Mouse (Mus musculus) adrenal gland, adult 18-20 months (tissue): ENCODE measurements around the gene Tmem179b. TPM values are rescaled to one million over a fixed set of nuclear protein-coding genes. Genes with fewer than 3 reads are reported as not detected.

ENCODE experiments used
- DNase-seq, 2 experiments: peaks; one replicate each; pipeline ENCODE4 v3.0.0; 2021 to 2022; ENCODE audit warnings: low spot score in 2 of 2
- long read RNA-seq, 2 experiments: library from polyadenylated mRNA; stranded (forward); transcript quantifications; one replicate each; pipeline ENCODE4 v2.0.0; 2021
- total RNA-seq, 2 experiments: library from RNA; stranded (reverse); gene quantifications; 1 replicate in 1 of 2; 2 replicates in 1 of 2; pipeline ENCODE4 v1.2.3; 2021

Tmem179b gene
- total RNA-seq: 10 to 100 TPM; 41.4 to 51.7 TPM
- long read RNA-seq, experiment 1, transcript Tmem179b-201 (5 exons, 818 nt): major isoform, 7 of 18 reads
- long read RNA-seq, experiment 1, partial matches to known transcripts: 2 of 18 reads
- long read RNA-seq, experiment 1, other reads (novel, unspliced or antisense): 5 of 18 reads
- long read RNA-seq, experiment 2, transcript Tmem179b-201 (5 exons, 818 nt): major isoform, 19 of 56 reads
- long read RNA-seq, experiment 2, transcript Tmem179b-203 (5 exons, 775 nt): minor isoform, 10 of 56 reads
- long read RNA-seq, experiment 2, partial matches to known transcripts: 4 of 56 reads
- long read RNA-seq, experiment 2, other reads (novel, unspliced or antisense): 19 of 56 reads

- peak; percentile 96 to 98 for DNase-seq
Measured at GRCm38 (mm10) chr19:8774086-8774835, at the start of gene Tmem179b. Gene Tmem179b, minus strand, starts transcription at chr19:8774467.

GRCm38 (mm10) chr19:8822696-8823095, 48.4 kb upstream of the Tmem179b start:
- DNase-seq: no peak

- no peak for DNase-seq
Measured at GRCm38 (mm10) chr19:8821146-8821545, 46.9 kb upstream of the Tmem179b start.

- no peak for DNase-seq
Measured at GRCm38 (mm10) chr19:8820424-8820956, 46.2 kb upstream of the Tmem179b start.

- DNase-seq: peak; percentile 93 to 95
Measured at GRCm38 (mm10) chr19:8819596-8820423, 45.5 kb upstream of the Tmem179b start, which contains the start of gene Hnrnpul2. Gene Hnrnpul2, plus strand, starts transcription at chr19:8820010.

GRCm38 (mm10) chr19:8818801-8819595, 44.7 kb upstream of the Tmem179b start, which contains the start of gene Ttc9c:
Gene Ttc9c, minus strand, starts transcription at chr19:8819333.
- DNase-seq: peak; percentile 84 to 87

GRCm38 (mm10) chr19:8818301-8818798, 44.1 kb upstream of the Tmem179b start:
- DNase-seq: no peak

DNA sequence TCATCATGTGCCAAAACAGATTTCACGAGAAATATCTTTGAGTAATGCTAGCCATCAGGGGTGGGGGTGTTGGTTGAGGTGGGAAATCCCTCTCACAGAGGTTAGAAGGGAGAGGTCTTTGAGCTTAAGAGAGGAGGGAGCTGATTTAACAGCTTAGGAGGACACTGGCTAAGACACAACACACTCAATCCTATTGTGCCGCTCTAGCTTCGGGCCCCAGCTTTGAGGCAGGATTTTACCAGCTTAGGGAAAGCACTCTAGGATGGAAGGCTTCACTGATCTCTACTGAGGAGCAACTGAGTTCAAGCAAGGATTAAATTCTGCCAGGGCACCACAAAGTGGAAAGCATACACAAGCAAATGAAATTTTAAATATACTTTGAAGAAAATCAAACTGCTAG, 42.7 kb upstream of the Tmem179b start:
- DNase-seq: no peak

DNA sequence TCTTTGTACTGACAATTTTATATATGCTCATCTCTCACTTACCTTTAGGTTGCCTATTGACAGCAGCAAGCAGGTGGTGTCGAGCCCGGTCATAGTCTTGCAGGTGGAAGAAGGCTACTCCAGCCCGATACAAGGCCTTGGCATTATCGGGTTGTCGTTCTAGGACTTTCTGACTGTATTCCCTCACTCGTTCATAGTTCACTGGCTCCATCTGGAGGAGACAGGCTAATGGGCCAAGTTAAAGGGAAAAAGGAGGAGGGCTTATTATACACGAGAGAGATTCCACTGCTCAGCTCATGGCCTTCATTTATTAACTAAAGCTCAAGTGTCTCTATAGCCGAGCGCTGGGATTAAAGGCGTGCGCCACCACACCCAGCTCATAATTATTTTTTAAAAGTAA, 41.5 kb upstream of the Tmem179b start:
- DNase-seq: no peak

DNA sequence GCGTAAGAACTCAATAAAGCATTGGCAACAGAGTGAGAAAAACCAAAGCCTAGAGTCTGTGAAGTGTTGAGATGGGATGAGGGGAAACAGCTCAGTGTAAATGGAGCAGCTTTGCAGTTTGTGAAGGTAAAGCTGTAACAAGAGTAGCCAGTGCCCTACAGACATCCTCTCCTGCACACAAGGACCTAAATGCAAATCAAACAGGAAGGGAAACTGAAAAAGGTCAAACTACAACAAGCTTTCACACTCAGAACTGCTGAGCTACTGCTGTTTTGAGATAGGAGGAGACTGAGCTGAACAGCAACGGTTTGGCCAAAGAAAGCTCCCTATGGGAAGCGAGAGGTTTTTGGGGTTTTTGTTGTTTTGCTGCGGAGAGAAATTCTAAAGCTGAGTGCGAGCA, 32.5 kb upstream of the Tmem179b start:
- DNase-seq: no peak

DNA sequence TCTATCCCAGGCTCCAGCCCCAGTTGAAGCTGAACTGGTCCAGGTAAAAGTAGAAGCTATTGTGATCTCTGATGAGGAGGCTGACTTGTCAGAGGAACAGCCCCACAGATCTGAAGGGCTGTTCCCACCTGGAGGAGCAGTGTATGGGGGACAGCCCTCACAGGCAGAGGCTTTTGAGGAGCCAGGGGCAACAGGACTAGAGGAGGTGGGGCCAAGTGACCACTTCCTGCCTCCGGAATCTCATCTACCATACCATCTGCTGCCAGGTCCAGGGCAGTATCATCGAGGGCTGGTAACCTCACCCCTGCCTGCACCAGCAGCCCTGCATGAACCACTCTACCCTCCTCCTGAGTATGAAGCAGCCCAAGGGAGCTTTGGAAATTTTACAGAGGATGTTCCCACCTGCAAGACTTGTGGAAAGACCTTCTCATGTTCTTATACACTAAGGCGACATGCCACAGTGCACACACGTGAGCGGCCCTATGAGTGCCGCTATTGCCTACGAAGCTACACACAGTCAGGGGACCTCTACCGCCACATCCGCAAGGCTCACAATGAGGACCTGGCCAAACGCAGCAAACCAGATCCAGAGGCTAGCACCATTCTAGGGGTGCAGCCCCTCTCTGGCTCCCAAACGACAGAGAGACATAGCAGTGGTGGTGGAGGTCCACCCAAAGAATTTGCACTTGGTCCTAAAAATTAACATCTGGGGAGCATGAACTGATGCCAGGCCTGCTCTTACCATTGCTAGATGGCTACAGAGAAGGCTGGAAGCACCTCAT, 29.8 kb upstream of the Tmem179b start:
- no peak for DNase-seq

- DNase-seq: no peak
Measured at GRCm38 (mm10) chr19:8803204-8803780, 29.0 kb upstream of the Tmem179b start.

DNA sequence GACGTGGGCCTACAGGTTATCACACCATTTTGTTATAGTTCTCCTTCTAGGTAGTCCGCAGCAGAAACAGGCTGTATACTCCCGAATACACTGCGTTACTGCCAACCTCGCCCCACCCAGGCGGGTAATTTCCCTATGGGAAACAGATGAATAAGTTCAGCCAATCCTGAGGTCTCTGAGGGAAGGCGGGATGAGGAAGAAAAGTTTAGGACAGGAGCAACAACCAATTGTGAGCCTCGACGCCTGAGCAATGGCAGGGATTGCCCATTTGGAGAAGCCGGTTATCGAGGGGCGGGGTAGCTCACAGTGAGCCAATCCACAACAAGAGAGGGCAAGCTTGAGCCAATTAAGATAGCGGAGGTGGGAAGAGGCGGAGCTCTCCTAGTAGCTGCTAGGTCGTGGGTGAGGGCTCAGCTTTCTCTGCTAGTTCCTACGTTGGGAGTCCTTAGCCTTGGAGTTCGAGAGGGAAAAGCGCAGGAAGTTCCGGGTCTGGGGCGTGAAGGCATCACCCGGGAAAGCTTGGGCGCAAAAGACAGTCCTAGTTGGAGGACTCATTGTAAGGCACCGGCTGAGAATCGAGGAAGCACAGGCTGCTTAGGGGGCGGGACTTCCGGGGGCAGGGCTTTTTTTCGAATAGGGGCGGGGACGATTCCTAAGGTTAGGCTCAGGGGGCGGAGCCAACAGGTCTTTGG, 28.0 kb upstream of the Tmem179b start, which contains the start of gene Zbtb3:
Gene Zbtb3, plus strand, starts transcription at position 426 of the 692 bp plus-strand sequence.
- DNase-seq: peak; percentile 74 to 79

- no peak for DNase-seq
Measured at GRCm38 (mm10) chr19:8798947-8799315, 24.7 kb upstream of the Tmem179b start.

DNA sequence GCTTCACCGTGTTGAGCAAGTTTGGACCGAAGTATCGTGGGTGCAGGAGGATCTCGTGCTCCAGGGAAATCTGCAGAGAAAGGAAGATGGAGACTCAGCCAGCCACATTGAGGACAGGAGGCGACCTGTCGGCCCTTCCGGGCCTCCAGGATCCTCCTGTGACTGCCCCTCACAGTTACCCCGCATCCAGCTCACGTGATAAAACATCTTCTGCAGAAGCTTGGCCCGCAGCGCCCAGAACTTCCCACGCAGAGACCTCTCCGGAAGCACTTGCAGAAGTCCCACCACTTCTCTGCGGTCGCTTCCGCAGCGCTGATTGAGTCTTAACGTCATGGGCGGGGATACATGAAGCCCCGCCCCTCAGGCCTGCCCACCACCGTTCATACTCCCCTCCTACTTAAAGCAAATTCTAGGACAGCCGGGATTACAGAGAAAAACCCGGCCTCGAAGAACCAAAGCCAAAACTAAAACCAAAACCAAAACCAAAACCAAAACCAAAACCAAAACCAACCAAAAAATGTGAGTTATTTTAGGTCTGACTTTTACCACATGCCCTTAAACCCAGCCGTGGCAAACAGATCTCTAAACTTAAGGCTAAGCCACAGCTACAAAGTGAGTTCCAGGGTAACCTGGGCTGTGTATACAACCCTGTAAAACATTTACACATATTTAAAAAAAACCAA, 24.1 kb upstream of the Tmem179b start, which contains the start of gene Polr2g:
Gene Polr2g, minus strand, starts transcription at position 314 of the 683 bp plus-strand sequence.
- peak; percentile 83 to 86 for DNase-seq

GRCm38 (mm10) chr19:8790171-8790570, 15.9 kb upstream of the Tmem179b start:
- DNase-seq: no peak

GRCm38 (mm10) chr19:8789171-8789570, 14.9 kb upstream of the Tmem179b start:
- no peak for DNase-seq
